Mouse (Mus musculus): ENCODE measurements at regions not wholly inside any gene's neighbourhood (a gene's known extent, or its start where the extent isn't known, plus 50 kb on each side); places are given as distances from the start of the nearest gene placed in this dataset.

DNA sequence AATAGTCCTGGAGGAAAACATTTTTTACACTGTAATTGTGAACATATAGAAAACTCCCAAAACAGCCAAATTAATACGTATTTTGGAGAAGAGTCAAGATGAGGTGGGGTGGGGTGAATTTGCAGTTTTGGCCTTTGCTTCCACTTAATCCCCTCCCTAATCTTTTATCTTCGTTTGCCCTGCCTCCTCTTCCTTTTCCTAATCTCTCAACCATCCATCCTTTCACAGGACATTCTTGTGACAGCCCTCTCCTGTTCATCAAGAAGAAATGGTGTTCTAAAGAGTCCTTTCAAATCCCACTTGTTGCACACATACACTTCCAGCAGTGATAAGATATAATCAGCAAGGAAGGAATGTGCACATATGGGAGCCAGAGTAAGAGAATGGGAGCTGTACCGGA, 186.0 kb upstream of the Paip1 start:
- TF ChIP-seq POLR2A (IDR thresholded peaks at IDR 0.05; ENCODE audit: control insufficient read depth, extremely low read depth, insufficient read depth, low read length, poor library complexity): no peak
- no peak for TF ChIP-seq CTCF (IDR thresholded peaks at IDR 0.05; ENCODE audit: borderline replicate concordance, control insufficient read depth, extremely low read depth, insufficient read depth, low read length, poor library complexity)

Data from thymus, adult 2 months (tissue).